Mouse (Mus musculus) heart, embryonic 14.5 days (tissue): Measurements from ENCODE around the gene Tbc1d25. TPM values are rescaled to one million over a fixed set of nuclear protein-coding genes. Genes with fewer than 3 reads are reported as not detected.

Source experiments
- ATAC-seq: fragments of 200-750 bp; cut with Nextera tagmentation; 2 replicates; pipeline ENCODE4 v1.8.0; 2017; ENCODE audit warnings: low read depth, moderate TSS enrichment; ENCODE audit not compliant: insufficient number of reproducible peaks, insufficient read depth, low FRiP score
- H3K27ac ChIP-seq, 2 experiments: fragments of 200-500 bp in 1 of 2; fragments of 300-500 bp in 1 of 2; sonication (generic) in 1 of 2; replicated peaks in 1 of 2; 2 replicates each; pipeline ENCODE4 v1.5.1; 2012 to 2014; ENCODE audit warnings: low read depth in 2 of 2, low read length in 2 of 2, control low read depth in 1 of 2, mild to moderate bottlenecking in 1 of 2, mixed read lengths in 1 of 2; ENCODE audit not compliant: control insufficient read depth in 1 of 2, insufficient read depth in 1 of 2
- H3K27me3 ChIP-seq: fragments of 300-500 bp; sonication (generic); 2 replicates; pipeline ENCODE4 v1.6.1; 2014; ENCODE audit warnings: mild to moderate bottlenecking, low read length, control low read depth; ENCODE audit not compliant: control insufficient read depth, insufficient read depth
- H3K36me3 ChIP-seq: fragments of 300-500 bp; sonication (generic); 2 replicates; pipeline ENCODE4 v1.6.1; 2014; ENCODE audit warnings: mild to moderate bottlenecking, control low read depth, low read length, mixed read lengths; ENCODE audit not compliant: control insufficient read depth, insufficient read depth
- H3K4me1 ChIP-seq, 2 experiments: fragments of 200-500 bp in 1 of 2; fragments of 300-500 bp in 1 of 2; sonication (generic) in 1 of 2; 2 replicates each; pipeline ENCODE4 v1.6.1; 2012 to 2014; ENCODE audit warnings: low read length in 2 of 2, control low read depth in 1 of 2, mixed read lengths in 1 of 2; ENCODE audit not compliant: control insufficient read depth in 2 of 2, insufficient read depth in 2 of 2
- H3K4me2 ChIP-seq: fragments of 300-500 bp; sonication (generic); 2 replicates; pipeline ENCODE4 v1.6.1; 2014; ENCODE audit warnings: mild to moderate bottlenecking, low read length
- H3K4me3 ChIP-seq, 2 experiments: fragments of 200-500 bp in 1 of 2; fragments of 300-500 bp in 1 of 2; sonication (generic) in 1 of 2; 2 replicates each; pipeline ENCODE4 v1.5.1; 2012 to 2014; ENCODE audit warnings: low read length in 2 of 2, mild to moderate bottlenecking in 2 of 2, control low read depth in 1 of 2, low read depth in 1 of 2, moderate library complexity in 1 of 2; ENCODE audit not compliant: control insufficient read depth in 1 of 2, insufficient read depth in 1 of 2
- H3K9ac ChIP-seq: fragments of 300-500 bp; sonication (generic); 2 replicates; pipeline ENCODE4 v1.6.1; 2014; ENCODE audit warnings: mild to moderate bottlenecking, low read length
- H3K9me3 ChIP-seq: fragments of 300-500 bp; sonication (generic); 2 replicates; pipeline ENCODE4 v1.6.1; 2016; ENCODE audit warnings: low read length, control low read depth; ENCODE audit not compliant: control insufficient read depth
- WGBS: fragments of 180-500 bp; shearing (Covaris S2); extraction: QIAGEN DNeasy Blood & Tissue Kit; methylation state at CpG from one replicate; pipeline ENCODE4 v1.1.7; 2014; 5-methylcytosine and 5-hydroxymethylcytosine counted together
- polyA plus RNA-seq: library from polyadenylated mRNA; unstranded; fragments of >200 nt; fragmentation: Nextera tagmentation; extraction: Ambion mirVana; gene quantifications from 2 replicates; pipeline ENCODE4 v1.2.1, GENCODE M21; 2014

Gene Tbc1d25
- polyA plus RNA-seq, 1 experiment from 2014 or later, result 12.0 TPM

DNA sequence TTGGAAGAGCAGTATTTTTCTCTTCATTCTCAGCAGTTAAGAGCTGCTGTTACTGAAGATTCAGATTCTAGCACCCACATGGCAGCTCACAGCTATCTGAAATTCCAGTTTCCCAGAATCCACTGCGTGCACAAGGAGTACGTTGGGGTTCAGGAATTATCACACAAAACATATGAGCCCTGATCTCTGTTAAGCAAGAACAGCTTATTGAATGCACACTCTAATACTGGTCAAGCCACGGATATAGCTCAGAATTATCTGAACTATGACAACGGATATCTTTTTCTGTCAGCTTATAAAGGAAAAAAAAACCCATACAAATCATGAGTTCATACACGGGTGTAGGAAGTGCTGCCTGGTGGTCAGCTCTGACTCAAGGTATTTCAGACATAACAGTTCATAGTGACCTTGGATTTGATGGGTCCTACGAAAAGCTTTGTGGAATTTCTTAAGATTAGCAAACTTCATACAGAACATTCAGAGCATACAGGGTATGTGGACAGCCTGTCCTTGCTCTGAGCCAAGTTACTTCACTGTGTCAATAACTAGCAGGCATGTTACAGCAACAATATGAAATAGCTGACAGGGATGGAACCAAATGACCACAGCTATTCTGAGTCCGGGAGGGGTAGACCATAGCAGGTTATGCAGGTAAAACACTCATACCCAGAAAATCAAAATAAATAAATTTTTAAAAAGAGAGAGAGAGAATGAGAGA, 35.7 kb upstream of the Tbc1d25 start:
- no peak overlapping the region for H3K4me3 ChIP-seq
- H3K27me3 ChIP-seq, result no peaks in the 10 kb centered on the region
- no peak overlapping the region for H3K9ac ChIP-seq
- no peak overlapping the region for H3K27ac ChIP-seq
- ATAC-seq, result no peak
- no peaks in the 10 kb centered on the region for H3K36me3 ChIP-seq
- WGBS, result 66% methylated on average over 7 of the region's 7 CpGs
- no peaks in the 10 kb centered on the region for H3K4me1 ChIP-seq
- no peaks in the 10 kb centered on the region for H3K9me3 ChIP-seq
- no peak overlapping the region for H3K4me2 ChIP-seq

DNA sequence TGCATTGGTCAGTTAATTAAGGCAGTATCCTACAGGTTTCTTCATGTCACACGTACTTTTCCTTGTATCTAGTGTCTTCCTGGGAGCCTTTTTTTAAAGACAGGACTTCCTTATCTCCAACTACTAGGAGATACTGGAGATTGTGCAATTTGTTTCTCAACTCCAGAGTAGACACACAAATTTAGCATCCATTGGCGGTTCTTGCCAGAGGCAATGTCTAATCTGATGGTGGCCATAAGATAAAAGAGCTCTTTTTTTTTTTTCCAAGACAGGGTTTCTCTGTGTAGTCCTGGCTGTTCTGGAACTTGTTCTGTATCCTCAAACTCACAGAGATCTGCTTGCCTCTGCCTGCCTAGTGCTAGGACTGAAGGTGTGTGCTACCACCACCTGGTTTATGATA, 33.7 kb upstream of the Tbc1d25 start:
- Histone ChIP-seq H3K27ac (no peak overlapping the region), H3K4me1 (no peaks in the 10 kb centered on the region), H3K27me3 (no peaks in the 10 kb centered on the region), H3K9ac (no peak overlapping the region), H3K36me3 (no peaks in the 10 kb centered on the region), H3K9me3 (no peaks in the 10 kb centered on the region), H3K4me2 (no peak overlapping the region), H3K4me3 (no peak overlapping the region)
- no peak for ATAC-seq
- WGBS, result 40% methylated on average over 2 of the region's 2 CpGs

DNA sequence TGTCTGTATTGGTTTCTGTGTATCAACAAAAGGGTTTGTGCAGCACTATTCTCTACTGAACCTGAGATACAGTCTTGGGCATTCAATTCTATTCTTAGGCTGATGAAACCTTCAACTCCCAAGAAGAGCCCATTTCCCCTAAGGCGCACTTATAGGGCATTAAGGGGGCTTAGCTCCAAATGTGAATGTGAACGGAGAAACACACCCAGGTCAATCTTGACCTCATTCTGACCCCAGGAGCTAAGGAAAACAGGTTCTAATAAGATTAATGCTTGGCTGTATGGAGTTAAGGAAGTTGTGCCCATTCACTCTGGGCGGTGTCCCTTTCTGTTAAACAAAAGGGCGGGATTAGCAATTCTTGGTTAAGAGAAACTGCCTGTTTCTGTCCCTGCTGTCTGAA, 31.2 kb upstream of the Tbc1d25 start:
- H3K4me3 ChIP-seq, result no peak overlapping the region
- no peaks in the 10 kb centered on the region for H3K36me3 ChIP-seq
- H3K27me3 ChIP-seq, result no peaks in the 10 kb centered on the region
- peak overlapping the region; percentile 77 for H3K4me2 ChIP-seq
- 26% methylated on average over 4 of the region's 4 CpGs for WGBS
- H3K4me1 ChIP-seq, result no peaks in the 10 kb centered on the region
- no peak overlapping the region for H3K27ac ChIP-seq
- no peaks in the 10 kb centered on the region for H3K9me3 ChIP-seq
- H3K9ac ChIP-seq, result no peak overlapping the region
- no peak for ATAC-seq

DNA sequence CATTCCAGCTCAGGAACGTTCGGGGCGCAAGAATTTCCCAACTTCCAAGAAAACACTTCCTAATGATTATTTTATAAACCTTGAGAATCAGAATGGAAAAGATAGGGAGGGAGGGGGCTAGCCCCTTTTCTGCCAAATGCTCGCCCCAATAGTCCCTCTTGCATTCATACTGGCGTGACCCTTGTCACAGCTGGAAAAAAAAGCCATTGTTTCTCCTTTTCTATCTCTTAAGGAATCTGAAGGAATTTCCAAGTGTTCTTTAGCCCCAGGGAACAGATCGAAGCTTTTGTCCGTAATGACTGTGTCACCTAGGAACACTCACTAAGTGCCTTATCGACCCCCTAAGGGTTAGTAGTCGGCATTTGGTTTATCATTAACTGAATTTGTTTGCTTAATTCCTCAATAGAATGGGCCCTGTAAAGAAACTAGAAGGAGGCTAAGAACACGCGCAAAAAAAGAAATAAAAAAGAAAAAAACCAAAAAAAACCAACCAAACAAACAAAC, 30.8 kb upstream of the Tbc1d25 start:
- no peak for ATAC-seq
- peak overlapping the region; percentile 47 to 65 for H3K4me3 ChIP-seq
- no peaks in the 10 kb centered on the region for H3K9me3 ChIP-seq
- no peaks in the 10 kb centered on the region for H3K36me3 ChIP-seq
- H3K27ac ChIP-seq, result no peak overlapping the region
- H3K9ac ChIP-seq, result no peak overlapping the region
- WGBS, result 14% methylated on average over 11 of the region's 11 CpGs
- no peaks in the 10 kb centered on the region for H3K27me3 ChIP-seq
- H3K4me1 ChIP-seq, result no peaks in the 10 kb centered on the region
- H3K4me2 ChIP-seq, result peak overlapping the region; percentile 77

DNA sequence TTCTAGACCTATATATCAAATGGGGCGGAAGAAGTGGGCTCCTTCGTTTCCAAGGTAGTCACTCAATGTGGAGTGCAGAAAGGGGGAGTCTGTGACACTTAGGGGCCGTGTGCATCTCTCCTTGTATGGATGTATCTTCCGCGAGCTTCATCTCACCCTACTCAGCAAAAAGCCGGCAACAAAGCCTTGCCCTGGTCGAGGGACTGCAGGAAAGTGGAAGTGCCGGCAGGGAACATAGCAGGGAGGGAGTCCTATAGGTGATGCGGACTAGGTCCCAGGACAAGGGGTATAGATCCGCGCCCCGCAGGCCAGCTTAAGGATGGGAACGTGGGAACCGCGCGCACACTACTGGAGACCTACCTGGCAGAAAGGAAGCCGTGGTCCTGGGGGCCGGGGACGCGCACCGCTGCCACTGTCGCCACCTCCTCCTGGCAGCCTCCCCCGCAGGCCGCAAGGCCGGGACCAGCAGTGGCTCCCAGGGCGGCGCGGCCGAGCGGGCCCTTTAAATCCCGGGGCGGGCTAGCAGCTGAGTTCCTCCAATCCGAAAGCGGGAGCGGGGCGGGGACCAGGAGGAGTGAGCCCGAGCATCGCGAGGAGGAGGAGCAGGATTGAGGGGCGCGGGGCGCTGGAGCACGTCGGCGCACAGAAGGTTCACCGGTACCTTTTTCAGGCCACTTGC, 30.2 kb upstream of the Tbc1d25 start, which contains the start of gene Porcn:
Porcn (minus strand) TSS at position 511 of the 679 bp plus-strand sequence.
- 0 out of 2 replicates have a peak, but pooled peaks have one; percentile 56 for ATAC-seq
- 18% methylated on average over 34 of the region's 46 CpGs for WGBS

DNA sequence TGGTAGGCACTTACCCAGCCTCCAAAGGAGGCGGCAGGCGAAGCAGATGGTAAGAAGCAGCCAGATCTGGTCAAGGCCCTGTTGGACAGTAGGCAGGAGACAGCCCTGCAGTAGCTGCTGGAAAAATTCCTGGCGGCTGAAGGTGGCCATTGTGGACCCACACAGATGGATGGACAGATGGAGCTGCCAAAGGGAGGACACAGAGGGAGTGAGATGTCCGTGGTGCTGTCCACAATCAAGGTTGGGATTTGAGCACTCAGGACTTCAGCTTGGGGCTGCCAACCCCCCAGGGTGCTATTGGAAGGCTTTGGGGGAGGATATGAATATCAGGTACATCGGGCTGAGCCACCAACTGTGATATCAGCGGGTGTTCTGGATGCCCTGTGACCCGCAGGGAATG, 29.6 kb upstream of the Tbc1d25 start:
- peak overlapping the region in 1 of 2 experiments; percentile 47; a peak in 2 of 4 replicates for H3K4me3 ChIP-seq
- peak overlapping the region; percentile 77 for H3K4me2 ChIP-seq
- no peak overlapping the region for H3K27ac ChIP-seq
- no peak overlapping the region; the same call in 1 of the 2 replicates for H3K9ac ChIP-seq
- H3K9me3 ChIP-seq, result no peaks in the 10 kb centered on the region
- H3K27me3 ChIP-seq, result no peaks in the 10 kb centered on the region
- ATAC-seq, result no peak
- 40% methylated on average over 7 of the region's 7 CpGs for WGBS
- H3K36me3 ChIP-seq, result no peaks in the 10 kb centered on the region
- H3K4me1 ChIP-seq, result no peaks in the 10 kb centered on the region

More for the DNA sequence above, 30.2 kb upstream of the Tbc1d25 start, which contains the start of gene Porcn:
- H3K4me2 ChIP-seq, result peak within 1 kb of the TSS; percentile 77
- H3K9ac ChIP-seq, result peak within 1 kb of the TSS; percentile 71
- peak within 1 kb of the TSS; percentile 47 to 65 for H3K4me3 ChIP-seq
- H3K27me3 ChIP-seq, result no peaks in the 10 kb centered on the region
- no peaks in the 10 kb centered on the region for H3K9me3 ChIP-seq
- H3K27ac ChIP-seq, result no peak within 1 kb of the TSS
- H3K36me3 ChIP-seq, result no peaks in the 10 kb centered on the region
- no peaks in the 10 kb centered on the region for H3K4me1 ChIP-seq

DNA sequence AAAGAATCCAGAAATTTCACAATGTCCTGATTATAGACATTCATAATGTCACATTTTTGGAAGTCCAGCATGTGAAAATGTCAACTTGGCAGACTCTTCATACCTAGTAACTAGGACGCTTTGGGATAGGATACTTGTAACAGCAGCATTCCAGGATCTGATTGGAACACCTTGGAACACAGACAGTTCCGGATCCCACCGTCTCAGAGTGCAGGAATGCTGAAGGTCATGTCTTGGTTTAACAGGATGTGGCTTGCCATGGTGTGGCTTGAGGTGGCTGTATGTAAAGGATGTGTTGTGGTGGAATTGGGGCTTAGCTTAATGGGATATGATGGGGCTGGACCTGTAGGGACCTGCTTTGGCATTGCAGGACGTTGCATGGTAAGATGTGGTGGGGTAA, 29.1 kb upstream of the Tbc1d25 start:
- Histone ChIP-seq H3K4me3 (no peak overlapping the region), H3K4me1 (no peaks in the 10 kb centered on the region), H3K27me3 (no peaks in the 10 kb centered on the region), H3K9ac (no peak overlapping the region), H3K27ac (no peak overlapping the region), H3K36me3 (no peaks in the 10 kb centered on the region), H3K4me2 (no peak overlapping the region), H3K9me3 (no peaks in the 10 kb centered on the region)
- WGBS, result 50% methylated on average over 4 of the region's 4 CpGs
- no peak for ATAC-seq
